Mouse (Mus musculus) myocyte (in vitro differentiated cells): ENCODE data around the gene Fam208a. TPM values are rescaled to one million over a fixed set of nuclear protein-coding genes. Genes with fewer than 3 reads are reported as not detected.

Source experiments
- H3K27me3 ChIP-seq: one replicate; pipeline ENCODE4 v1.6.1; 2011; ENCODE audit not compliant: control insufficient read depth, insufficient read depth, insufficient read length
- H3K36me3 ChIP-seq: one replicate; pipeline ENCODE4 v1.6.1; 2011; ENCODE audit not compliant: control insufficient read depth, insufficient read depth
- H3K4me2 ChIP-seq: one replicate; pipeline ENCODE4 v1.6.1; 2011; ENCODE audit warnings: low read depth, control low read depth
- H3K4me3 ChIP-seq: one replicate; pipeline ENCODE4 v1.5.1; 2011; ENCODE audit warnings: mild to moderate bottlenecking, control low read depth, moderate library complexity
- H3K79me2 ChIP-seq: one replicate; pipeline ENCODE4 v1.6.1; 2011; ENCODE audit not compliant: control insufficient read depth, insufficient read depth
- H3ac ChIP-seq: one replicate; pipeline ENCODE4 v1.6.1; 2011; ENCODE audit not compliant: control insufficient read depth, insufficient read length
- CEBPB ChIP-seq: IDR thresholded peaks from 2 replicates; pipeline ENCODE4 v1.6.1; 2011; ENCODE audit warnings: mild to moderate bottlenecking, moderate library complexity; ENCODE audit not compliant: poor library complexity, insufficient read depth, severe bottlenecking
- E2F4 ChIP-seq: IDR thresholded peaks from one replicate; pipeline ENCODE4 v1.6.1; 2011; ENCODE audit warnings: mild to moderate bottlenecking, control low read depth, moderate library complexity; ENCODE audit not compliant: insufficient read depth
- MAX ChIP-seq: IDR thresholded peaks from one replicate; pipeline ENCODE4 v1.6.1; 2011; ENCODE audit warnings: low read depth, mild to moderate bottlenecking, control low read depth
- MYOD1 ChIP-seq, 3 experiments: IDR thresholded peaks; one replicate each; pipeline ENCODE4 v1.6.1; 2011; ENCODE audit warnings: control low read depth in 2 of 3, low read depth in 2 of 3, mild to moderate bottlenecking in 2 of 3, moderate library complexity in 1 of 3; ENCODE audit not compliant: insufficient read length in 2 of 3, control insufficient read depth in 1 of 3
- MYOG ChIP-seq, 3 experiments: IDR thresholded peaks; one replicate each; pipeline ENCODE4 v1.6.1; 2011; ENCODE audit warnings: control low read depth in 2 of 3, low read depth in 2 of 3, mild to moderate bottlenecking in 2 of 3; ENCODE audit not compliant: insufficient read length in 2 of 3, control insufficient read depth in 1 of 3, insufficient read depth in 1 of 3
- POLR2A ChIP-seq: IDR thresholded peaks from one replicate; pipeline ENCODE4 v1.6.1; 2011; ENCODE audit warnings: low read depth, mild to moderate bottlenecking, control low read depth, moderate library complexity; ENCODE audit not compliant: insufficient read length
- POLR2AphosphoS2 ChIP-seq: IDR thresholded peaks from one replicate; pipeline ENCODE4 v1.6.1; 2011; ENCODE audit warnings: low read depth, control low read depth; ENCODE audit not compliant: insufficient read length
- REST ChIP-seq: IDR thresholded peaks from one replicate; pipeline ENCODE4 v1.6.1; 2011; ENCODE audit warnings: mild to moderate bottlenecking, control low read depth, moderate library complexity; ENCODE audit not compliant: insufficient read depth, insufficient read length
- SRF ChIP-seq: IDR thresholded peaks from one replicate; pipeline ENCODE4 v1.6.1; 2011; ENCODE audit warnings: low read depth; ENCODE audit not compliant: control insufficient read depth, insufficient read length
- TCF12 ChIP-seq: IDR thresholded peaks from one replicate; pipeline ENCODE4 v1.6.1; 2011; ENCODE audit warnings: mild to moderate bottlenecking, control low read depth; ENCODE audit not compliant: poor library complexity, insufficient read depth, severe bottlenecking
- TCF3 ChIP-seq: IDR thresholded peaks from one replicate; pipeline ENCODE4 v1.6.1; 2011; ENCODE audit warnings: low read depth, control low read depth; ENCODE audit not compliant: insufficient read length
- USF1 ChIP-seq: IDR thresholded peaks from one replicate; pipeline ENCODE4 v1.6.1; 2011; ENCODE audit warnings: low read depth, mild to moderate bottlenecking, control low read depth, moderate library complexity
- polyA plus RNA-seq: library from polyadenylated mRNA; unstranded; fragments of >200 nt; fragmentation: generic; extraction: Trizol; gene quantifications from one replicate; pipeline ENCODE4 v1.2.1, GENCODE M21; 2012; ENCODE audit warnings: missing spikeins

The Fam208a gene
- polyA plus RNA-seq, 1 experiment: 2.0 TPM

DNA sequence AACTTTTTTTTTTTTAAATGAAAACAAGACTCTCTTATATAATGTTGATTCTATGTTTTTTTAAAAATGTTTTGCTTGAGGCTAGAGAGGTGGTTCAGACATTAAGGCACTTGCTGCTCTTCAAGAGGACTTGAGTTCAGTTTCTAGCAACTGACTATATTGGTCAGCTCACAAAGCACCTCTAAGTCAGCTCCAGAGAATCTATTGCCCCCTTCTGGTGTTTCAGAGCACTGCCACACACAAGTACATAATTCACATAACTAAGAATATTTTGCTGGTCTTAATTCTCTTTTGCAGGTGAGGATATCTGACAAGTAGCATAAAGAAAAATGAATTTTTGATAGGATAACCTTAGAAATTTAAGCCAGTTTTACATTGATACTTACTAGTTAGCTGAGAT is 12.3 kb downstream of the Fam208a start:
- Histone ChIP-seq H3ac (no peak overlapping the region), H3K4me3 (no peak overlapping the region), H3K4me2 (no peak overlapping the region), H3K27me3 (no peaks in the 10 kb centered on the region), H3K79me2 (no peaks in the 10 kb centered on the region), H3K36me3 (peaks cover 24% of the 10 kb centered on the region)
- TF ChIP-seq E2F4 (no peak), POLR2AphosphoS2 (no peak), TCF3 (no peak)

DNA sequence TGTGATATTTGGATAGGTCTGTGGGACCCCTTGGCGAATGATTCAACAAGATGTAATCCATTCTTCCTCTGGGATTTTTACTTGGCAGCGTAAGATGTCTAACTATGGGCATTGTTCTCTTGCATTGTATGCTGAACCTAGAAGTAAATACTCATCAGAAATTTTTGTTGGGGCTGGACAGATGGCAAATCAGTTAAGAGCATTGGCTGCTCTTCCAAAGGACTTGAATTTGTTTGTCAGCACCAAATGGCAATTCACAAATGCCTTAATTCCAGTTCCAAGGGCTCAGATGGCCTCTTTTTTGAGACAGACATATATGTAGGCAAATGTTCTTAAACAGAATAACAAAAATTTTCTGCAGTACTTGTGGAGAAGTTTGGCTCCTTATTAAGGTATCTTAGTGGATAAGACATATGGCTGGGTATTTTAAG is 16.2 kb downstream of the Fam208a start:
- Histone ChIP-seq H3ac (no peak overlapping the region), H3K79me2 (no peaks in the 10 kb centered on the region), H3K4me2 (no peak overlapping the region), H3K4me3 (no peak overlapping the region), H3K36me3 (peaks cover 46% of the 10 kb centered on the region), H3K27me3 (no peaks in the 10 kb centered on the region)
- TF ChIP-seq POLR2A (no peak), MYOG (IDR thresholded peaks at IDR 0.05; ENCODE audit: control insufficient read depth in 1 of 3, insufficient read depth in 1 of 3, insufficient read length in 2 of 3, low read depth in 2 of 3) (no peak), TCF12 (no peak), REST (no peak), E2F4 (no peak), POLR2AphosphoS2 (no peak), MAX (no peak), MYOD1 (IDR thresholded peaks at IDR 0.05; ENCODE audit: control insufficient read depth in 1 of 3, insufficient read length in 2 of 3, low read depth in 2 of 3) (no peak)

DNA sequence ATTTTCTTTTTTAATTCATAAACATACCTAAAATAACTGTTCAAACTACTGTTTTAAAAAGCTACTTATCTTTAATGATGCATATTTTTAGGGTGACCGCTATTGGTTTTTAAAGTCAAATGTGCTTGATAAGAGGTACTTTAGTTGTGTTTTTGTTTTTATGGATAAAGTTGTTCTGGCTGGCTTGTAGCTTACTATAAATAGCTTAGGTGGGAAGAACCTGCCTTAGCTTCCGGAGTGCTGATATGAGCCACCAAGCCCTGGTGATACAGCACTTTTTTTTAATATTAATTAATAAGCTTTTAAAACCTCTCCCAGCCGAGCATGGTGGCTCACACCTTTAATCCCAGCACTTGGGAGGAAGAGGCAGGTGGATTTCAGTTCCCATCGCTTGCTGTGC is 18.3 kb downstream of the Fam208a start:
- TF ChIP-seq MYOG (IDR thresholded peaks at IDR 0.05; ENCODE audit: control insufficient read depth in 1 of 3, insufficient read depth in 1 of 3, insufficient read length in 2 of 3, low read depth in 2 of 3) (no peak), MYOD1 (IDR thresholded peaks at IDR 0.05; ENCODE audit: control insufficient read depth in 1 of 3, insufficient read length in 2 of 3, low read depth in 2 of 3) (no peak), POLR2AphosphoS2 (no peak), USF1 (no peak), REST (no peak)
- peaks cover 49% of the 10 kb centered on the region for H3K36me3 ChIP-seq

DNA sequence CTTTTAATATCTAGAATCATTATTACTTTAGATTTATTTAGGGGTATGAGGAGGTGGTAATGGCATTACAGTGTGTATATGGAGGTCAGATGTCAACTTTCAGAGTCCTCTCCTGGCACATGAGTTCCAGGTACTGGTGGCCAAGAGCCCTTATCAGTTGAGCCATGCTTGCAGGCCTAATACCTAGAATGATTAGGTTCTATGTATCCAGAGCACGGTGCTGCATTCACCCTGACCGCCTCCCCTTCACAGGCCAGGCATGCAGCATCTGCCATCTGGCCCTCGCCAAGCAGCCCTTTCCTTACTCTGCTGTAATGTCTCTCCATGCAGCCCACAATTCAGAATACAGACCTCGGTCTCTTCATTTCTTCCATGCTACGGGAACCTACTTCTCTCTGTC is 62.8 kb downstream of the Fam208a start:
- Histone ChIP-seq H3K4me2 (no peak overlapping the region), H3K4me3 (no peak overlapping the region), H3ac (no peak overlapping the region), H3K27me3 (no peaks in the 10 kb centered on the region), H3K79me2 (no peaks in the 10 kb centered on the region), H3K36me3 (peaks cover 72% of the 10 kb centered on the region)
- TF ChIP-seq TCF3 (no peak), REST (no peak), POLR2A (no peak), MYOG (IDR thresholded peaks at IDR 0.05; ENCODE audit: control insufficient read depth in 1 of 3, insufficient read depth in 1 of 3, insufficient read length in 2 of 3, low read depth in 2 of 3) (no peak), TCF12 (no peak), POLR2AphosphoS2 (peak; percentile 22), SRF (no peak)

More for the DNA sequence above, 18.3 kb downstream of the Fam208a start:
- no peak overlapping the region for H3K4me3 ChIP-seq
- no peak overlapping the region for H3ac ChIP-seq
- no peaks in the 10 kb centered on the region for H3K27me3 ChIP-seq
- no peaks in the 10 kb centered on the region for H3K79me2 ChIP-seq
- H3K4me2 ChIP-seq: no peak overlapping the region

DNA sequence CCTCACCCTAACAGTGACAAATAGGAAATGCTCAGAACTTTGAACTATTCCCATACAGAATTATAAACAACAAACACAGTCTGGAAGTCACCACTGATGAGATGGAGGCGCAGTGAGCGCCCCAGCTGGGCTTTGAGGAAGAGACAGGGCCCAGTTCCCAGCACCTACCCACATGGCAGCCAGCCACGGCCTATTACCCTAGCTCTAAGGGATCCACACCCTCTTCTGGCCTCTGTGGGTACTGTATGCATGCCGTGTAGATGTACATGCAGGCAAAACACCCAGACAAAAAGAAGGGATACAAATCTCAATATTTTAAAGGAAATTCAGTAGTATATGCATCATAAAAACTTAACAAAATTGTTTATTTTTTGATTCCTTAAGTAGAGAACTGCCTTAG is 64.9 kb downstream of the Fam208a start:
- Histone ChIP-seq H3K79me2 (no peaks in the 10 kb centered on the region), H3K27me3 (no peaks in the 10 kb centered on the region), H3K4me3 (no peak overlapping the region), H3K36me3 (peaks cover 66% of the 10 kb centered on the region), H3ac (no peak overlapping the region), H3K4me2 (no peak overlapping the region)
- TF ChIP-seq MYOD1 (IDR thresholded peaks at IDR 0.05; ENCODE audit: control insufficient read depth in 1 of 3, insufficient read length in 2 of 3, low read depth in 2 of 3): no peak
- no peak for TF ChIP-seq E2F4
- TF ChIP-seq TCF3: no peak
- no peak for TF ChIP-seq POLR2AphosphoS2
- TF ChIP-seq USF1: no peak
- no peak for TF ChIP-seq POLR2A
- TF ChIP-seq SRF: no peak
- no peak for TF ChIP-seq MAX
- no peak for TF ChIP-seq MYOG (IDR thresholded peaks at IDR 0.05; ENCODE audit: control insufficient read depth in 1 of 3, insufficient read depth in 1 of 3, insufficient read length in 2 of 3, low read depth in 2 of 3)
- no peak for TF ChIP-seq REST
- no peak for TF ChIP-seq TCF12
- no peak for TF ChIP-seq CEBPB

DNA sequence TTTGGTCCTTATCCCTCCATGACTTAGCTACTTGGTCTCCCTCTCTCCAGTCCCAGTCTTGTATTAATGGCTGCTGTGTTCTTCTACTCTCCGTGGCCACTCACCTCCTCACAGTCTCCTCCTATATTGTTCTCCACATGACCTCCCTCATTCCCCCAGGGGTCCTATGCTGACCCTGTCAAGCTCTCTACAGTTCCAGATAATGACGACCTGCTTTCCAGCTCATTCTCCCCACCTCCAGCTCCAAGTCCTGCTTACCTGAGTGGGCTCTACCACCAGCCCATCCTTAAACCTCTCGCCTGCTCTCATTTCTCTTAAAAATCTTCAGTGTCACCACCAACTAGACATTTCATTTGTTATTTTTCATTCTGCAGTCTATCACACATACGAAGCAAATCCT is 72.5 kb downstream of the Fam208a start:
- H3K36me3 ChIP-seq: peaks cover 28% of the 10 kb centered on the region
- H3K79me2 ChIP-seq: no peaks in the 10 kb centered on the region
- H3K4me2 ChIP-seq: no peak overlapping the region
- no peak overlapping the region for H3K4me3 ChIP-seq
- H3ac ChIP-seq: no peak overlapping the region
- TF ChIP-seq SRF: no peak
- no peak for TF ChIP-seq MYOD1 (IDR thresholded peaks at IDR 0.05; ENCODE audit: control insufficient read depth in 1 of 3, insufficient read length in 2 of 3, low read depth in 2 of 3)
- TF ChIP-seq POLR2A: no peak
- no peak for TF ChIP-seq USF1
- no peak for TF ChIP-seq E2F4
- TF ChIP-seq TCF12: no peak
- no peak for TF ChIP-seq MAX
- no peak for TF ChIP-seq TCF3
- no peak for TF ChIP-seq REST
- no peak for TF ChIP-seq POLR2AphosphoS2
- no peak for TF ChIP-seq CEBPB
- TF ChIP-seq MYOG (IDR thresholded peaks at IDR 0.05; ENCODE audit: control insufficient read depth in 1 of 3, insufficient read depth in 1 of 3, insufficient read length in 2 of 3, low read depth in 2 of 3): no peak
- H3K27me3 ChIP-seq: no peaks in the 10 kb centered on the region
